31 mouse cellular contexts compared by ENCODE assay signal in genomic region chr10:92932464-92932863, GRCm38 (mm10).
DNase-seq lines count a peak whose midpoint lies in the region; ATAC-seq and TF ChIP-seq lines count a peak whose summit lies in the region.
"Had no signal": no experiment of that assay in that cellular context is flagged by ENCODE, and none has a peak within 500 bp of the region (broad histone marks: within the 10 kb centered on the region; RNA-seq: fewer than 3 reads in every experiment).

No protein-coding gene starts in this region.

- TF ChIP-seq CTCF in liver, postnatal 0 days (IDR thresholded peaks at IDR 0.05; ENCODE audit: low read depth) = no peak

- TF ChIP-seq EP300 in liver, postnatal 0 days (IDR thresholded peaks at IDR 0.05; ENCODE audit: low read depth) = no peak

- H3K27ac ChIP-seq in liver, postnatal 0 days (ENCODE audit: low read depth) = no peak overlapping the region
- H3K27ac ChIP-seq: embryonic facial prominence, embryonic 10.5 days; embryonic facial prominence, embryonic 13.5 days; forebrain, embryonic 12.5 days; forebrain, embryonic 15.5 days; gastrocnemius, adult 2 months; heart, embryonic 10.5 days; heart, embryonic 13.5 days; hindbrain, embryonic 14.5 days; hindbrain, postnatal 0 days had no signal

- ATAC-seq in liver, postnatal 0 days = no peak
- ATAC-seq: forebrain, embryonic 15.5 days; hindbrain, postnatal 0 days; inflammation-experienced regulatory T-cells, adult 6 months; Patski had no signal

- no peaks in the 10 kb centered on the region for H3K4me1 ChIP-seq in liver, postnatal 0 days (ENCODE audit: insufficient read depth)
- H3K4me1 ChIP-seq: embryonic facial prominence, embryonic 10.5 days; forebrain, embryonic 12.5 days; forebrain, embryonic 15.5 days had no signal

- no peak overlapping the region for H3K4me3 ChIP-seq in liver, postnatal 0 days (ENCODE audit: low read depth, low read length)
- H3K4me3 ChIP-seq: embryonic facial prominence, embryonic 10.5 days; embryonic facial prominence, embryonic 13.5 days; erythroblast, embryonic 14.5 days; forebrain, embryonic 12.5 days; forebrain, embryonic 15.5 days; gastrocnemius, adult 2 months; heart, embryonic 10.5 days; heart, embryonic 13.5 days had no signal

- H3K36me3 ChIP-seq in liver, postnatal 0 days (replicated peaks; ENCODE audit: insufficient read depth, low read length) = no peaks in the 10 kb centered on the region
- H3K36me3 ChIP-seq: embryonic facial prominence, embryonic 10.5 days; embryonic facial prominence, embryonic 13.5 days; forebrain, embryonic 12.5 days; forebrain, embryonic 15.5 days; G1E; heart, embryonic 10.5 days; heart, embryonic 13.5 days had no signal

- H3K27me3 ChIP-seq in liver, postnatal 0 days (ENCODE audit: insufficient read depth, low read length) = no peaks in the 10 kb centered on the region
- H3K27me3 ChIP-seq: CH12.LX; embryonic facial prominence, embryonic 13.5 days; forebrain, embryonic 12.5 days; forebrain, embryonic 15.5 days; heart, embryonic 13.5 days; Patski had no signal

- no peak overlapping the region for H3K4me2 ChIP-seq in liver, postnatal 0 days (ENCODE audit: low read depth, low read length)
- H3K4me2 ChIP-seq: embryonic facial prominence, embryonic 13.5 days; forebrain, embryonic 12.5 days; forebrain, embryonic 15.5 days; heart, embryonic 13.5 days; hindbrain, embryonic 14.5 days had no signal

- H3K9me3 ChIP-seq in liver, postnatal 0 days (ENCODE audit: low read length) = no peaks in the 10 kb centered on the region
- H3K9me3 ChIP-seq: embryonic facial prominence, embryonic 10.5 days; embryonic facial prominence, embryonic 13.5 days; forebrain, embryonic 12.5 days; forebrain, embryonic 15.5 days; G1E; heart, embryonic 10.5 days; heart, embryonic 13.5 days had no signal

- 78% methylated on average over 12 of the region's 12 CpGs for WGBS in liver, postnatal 0 days (ENCODE audit: insufficient replicate concordance)

- peak; percentile 63 for DNase-seq in heart, adult 11 months
- no peak for DNase-seq in heart, adult 8-10 months (ENCODE audit: low spot score)
- DNase-seq in right cerebral cortex, adult 18-20 months = peak; percentile 12
- DNase-seq in right cerebral cortex, postnatal 14 days = no peak
- DNase-seq in brain, adult 2 months (ENCODE audit: low read depth, low spot score) = peak; percentile 42
- DNase-seq in liver, postnatal 0 days = no peak
- DNase-seq: adrenal gland, postnatal 10 days; B cell, adult 2 months; cerebellum, adult 11 months; cerebellum, adult 2 months; cerebellum, adult 9-11 months; cerebellum, postnatal 25 days; embryo, embryonic 11 days; gastrocnemius, adult 2 months; gastrocnemius, postnatal 14 days; heart, adult 18-20 months; heart, postnatal 14 days; heart, postnatal 4 days had no signal

- H3K9ac ChIP-seq in liver, postnatal 0 days (replicated peaks) = no peak overlapping the region
- H3K9ac ChIP-seq: embryonic facial prominence, embryonic 13.5 days; forebrain, embryonic 12.5 days; forebrain, embryonic 15.5 days; heart, embryonic 13.5 days; hindbrain, embryonic 14.5 days had no signal

Comparison
In these comparisons a context has a peak if more than half of its experiments do, and no peak if none do; other contexts are left out.
1. DNase-seq: peak in heart, adult 11 months (single experiment), right cerebral cortex, adult 18-20 months (single experiment) and brain, adult 2 months (single experiment); none in heart, adult 8-10 months (single experiment), right cerebral cortex, postnatal 14 days (single experiment) and liver, postnatal 0 days (single experiment).